Mouse (Mus musculus) C2C12 (cell line): Measurements from ENCODE around the gene CN725425.

Experiments
- CEBPB ChIP-seq: IDR thresholded peaks from one replicate; pipeline ENCODE4 v1.6.1; 2011; ENCODE audit warnings: low read depth, mild to moderate bottlenecking, control low read depth, moderate library complexity
- CTCF ChIP-seq: IDR thresholded peaks from one replicate; pipeline ENCODE4 v1.5.1; 2011; ENCODE audit not compliant: control insufficient read depth, insufficient read depth, insufficient read length
- FOSL1 ChIP-seq: IDR thresholded peaks from one replicate; pipeline ENCODE4 v1.8.0; 2011; ENCODE audit warnings: mild to moderate bottlenecking, low read length; ENCODE audit not compliant: poor library complexity, insufficient read depth, severe bottlenecking
- MAX ChIP-seq: IDR thresholded peaks from one replicate; pipeline ENCODE4 v1.6.1; 2011; ENCODE audit warnings: mild to moderate bottlenecking, control low read depth
- MYOD1 ChIP-seq: IDR thresholded peaks from one replicate; pipeline ENCODE4 v1.6.1; 2011; ENCODE audit warnings: low read depth; ENCODE audit not compliant: control insufficient read depth, insufficient read length
- MYOG ChIP-seq: IDR thresholded peaks from one replicate; pipeline ENCODE4 v1.6.1; 2011; ENCODE audit not compliant: control insufficient read depth, insufficient read length; ENCODE audit errors: extremely low read depth
- USF1 ChIP-seq: IDR thresholded peaks from one replicate; pipeline ENCODE4 v1.6.1; 2011; ENCODE audit warnings: low read depth, mild to moderate bottlenecking, control low read depth, moderate library complexity

DNA sequence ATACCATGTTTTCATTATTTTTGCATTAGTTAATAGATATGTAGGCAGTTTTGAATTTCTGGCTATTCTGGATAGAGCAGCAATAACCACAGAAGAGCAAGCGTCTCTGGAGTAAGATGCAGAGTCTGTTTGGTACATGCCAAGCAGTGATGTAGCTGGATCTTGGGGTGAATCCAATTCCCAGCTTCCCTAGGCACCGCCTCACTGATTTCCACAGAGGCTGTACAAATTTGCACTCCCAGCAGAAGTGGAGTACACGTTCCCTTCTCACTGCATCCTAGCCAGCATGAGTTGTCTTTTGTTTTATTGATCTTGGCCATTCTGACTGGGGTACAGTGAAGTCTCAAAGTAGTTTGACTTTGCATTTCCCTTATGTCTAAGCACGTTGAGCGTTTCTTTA lies 82.2 kb downstream of the CN725425 start:
- no peak for TF ChIP-seq MAX
- no peak for TF ChIP-seq CTCF
- TF ChIP-seq USF1 = no peak
- TF ChIP-seq CEBPB = no peak
- no peak for TF ChIP-seq MYOG
- TF ChIP-seq MYOD1 = no peak
- TF ChIP-seq FOSL1 = no peak
